Mouse (Mus musculus): ENCODE results near the gene Ngdn.

DNA sequence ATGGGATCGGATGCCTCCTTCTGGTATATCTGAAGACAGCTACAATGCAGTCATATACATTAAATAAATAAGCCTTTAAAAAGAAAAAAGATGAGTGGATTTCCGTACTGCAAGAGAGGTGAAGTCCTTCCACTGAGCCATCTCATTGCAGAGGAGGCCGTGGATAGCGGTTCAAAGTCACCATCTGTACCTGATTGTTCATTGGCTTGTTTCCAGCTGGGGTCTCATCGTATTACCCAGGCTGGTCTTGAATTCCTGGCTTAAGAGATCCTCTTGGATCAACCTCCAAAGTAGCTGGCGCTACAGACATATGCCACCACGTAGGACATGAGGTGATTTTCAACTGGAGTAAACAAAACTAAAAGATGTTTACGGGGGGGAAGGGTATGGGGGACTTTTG lies 9.3 kb upstream of the Ngdn start:
- TF ChIP-seq CHD2 (IDR thresholded peaks at IDR 0.05; ENCODE audit: low read depth, low read length) = no peak
- no peak for TF ChIP-seq MAFK (IDR thresholded peaks at IDR 0.05; ENCODE audit: insufficient read depth, low read depth, low read length)
- no peak for TF ChIP-seq ZNF384 (IDR thresholded peaks at IDR 0.05; ENCODE audit: low read depth, low read length)
- TF ChIP-seq ZC3H11A (IDR thresholded peaks at IDR 0.05; ENCODE audit: borderline replicate concordance, low read depth, low read length) = no peak
